Mouse (Mus musculus) embryonic facial prominence, embryonic 11.5 days (tissue): Measurements from ENCODE around the gene Dock9. TPM values are rescaled to one million over a fixed set of nuclear protein-coding genes. Genes with fewer than 3 reads are reported as not detected.

Experiments used
- ATAC-seq: fragments of 200-750 bp; cut with Nextera tagmentation; replicated peaks from 2 replicates; pipeline ENCODE4 v1.8.0; 2017; ENCODE audit warnings: low read depth; ENCODE audit not compliant: insufficient number of reproducible peaks, low FRiP score, low TSS enrichment
- DNase-seq: peaks from one replicate; pipeline ENCODE4 v3.0.0-alpha.2; 2015; ENCODE audit warnings: low spot score
- H3K27ac ChIP-seq: fragments of 300-500 bp; sonication (generic); replicated peaks from 2 replicates; pipeline ENCODE4 v1.5.1; 2014; ENCODE audit warnings: mild to moderate bottlenecking, low read depth, low read length, control low read depth
- H3K27me3 ChIP-seq: fragments of 300-500 bp; sonication (generic); 2 replicates; pipeline ENCODE4 v1.6.1; 2014; ENCODE audit warnings: mild to moderate bottlenecking, low read length, moderate library complexity, mixed read lengths; ENCODE audit not compliant: control insufficient read depth, insufficient read depth
- H3K36me3 ChIP-seq: fragments of 300-500 bp; sonication (generic); replicated peaks from 2 replicates; pipeline ENCODE4 v1.6.1; 2014; ENCODE audit warnings: low read depth, mild to moderate bottlenecking, low read length, moderate library complexity, mixed read lengths; ENCODE audit not compliant: control insufficient read depth, insufficient read depth
- H3K4me1 ChIP-seq: fragments of 300-500 bp; sonication (generic); 2 replicates; pipeline ENCODE4 v1.6.1; 2014; ENCODE audit warnings: low read length, mixed read lengths; ENCODE audit not compliant: control insufficient read depth, insufficient read depth
- H3K4me2 ChIP-seq: fragments of 300-500 bp; sonication (generic); 2 replicates; pipeline ENCODE4 v1.6.1; 2014; ENCODE audit warnings: low read depth, mild to moderate bottlenecking, control low read depth, low read length, moderate library complexity
- H3K4me3 ChIP-seq: fragments of 300-500 bp; sonication (generic); 2 replicates; pipeline ENCODE4 v1.5.1; 2014; ENCODE audit warnings: low read depth, low read length, control low read depth
- H3K9ac ChIP-seq: fragments of 300-500 bp; sonication (generic); replicated peaks from 2 replicates; pipeline ENCODE4 v1.6.1; 2014; ENCODE audit warnings: mild to moderate bottlenecking, control low read depth, low read length
- H3K9me3 ChIP-seq: fragments of 300-500 bp; sonication (generic); replicated peaks from 2 replicates; pipeline ENCODE4 v1.6.1; 2016; ENCODE audit warnings: mild to moderate bottlenecking, low read length, inconsistent platforms, mixed read lengths; ENCODE audit not compliant: control insufficient read depth
- WGBS: fragments of 180-500 bp; shearing (Covaris S2); extraction: QIAGEN DNeasy Blood & Tissue Kit; methylation state at CpG from one replicate; pipeline ENCODE4 v1.1.7; 2014; 5-methylcytosine and 5-hydroxymethylcytosine counted together
- polyA plus RNA-seq: library from polyadenylated mRNA; unstranded; fragments of >200 nt; fragmentation: Nextera tagmentation; extraction: Ambion mirVana; gene quantifications from 2 replicates; pipeline ENCODE4 v1.2.1, GENCODE M21; 2014

The Dock9 gene
- polyA plus RNA-seq, 1 experiment from 2014 or later, result 4.9 TPM

GRCm38 (mm10) chr14:121604565-121604964 is 193.1 kb downstream of the Dock9 start:
- Histone ChIP-seq H3K27ac (no peak overlapping the region), H3K4me2 (no peak overlapping the region), H3K36me3 (no peaks in the 10 kb centered on the region), H3K4me3 (no peak overlapping the region), H3K9me3 (no peaks in the 10 kb centered on the region), H3K27me3 (no peaks in the 10 kb centered on the region), H3K9ac (no peak overlapping the region), H3K4me1 (no peaks in the 10 kb centered on the region)
- ATAC-seq (no peak), DNase-seq (no peak)
- WGBS, result 66% methylated on average over 4 of the region's 4 CpGs

GRCm38 (mm10) chr14:121602610-121603009 is 195.0 kb downstream of the Dock9 start:
- 87% methylated on average over 6 of the region's 6 CpGs for WGBS
- H3K4me1 ChIP-seq, result no peaks in the 10 kb centered on the region
- H3K27ac ChIP-seq, result no peak overlapping the region
- DNase-seq (no peak), ATAC-seq (no peak)
- no peak overlapping the region for H3K4me2 ChIP-seq
- no peaks in the 10 kb centered on the region for H3K9me3 ChIP-seq
- H3K9ac ChIP-seq, result no peak overlapping the region
- no peaks in the 10 kb centered on the region for H3K27me3 ChIP-seq
- H3K36me3 ChIP-seq, result no peaks in the 10 kb centered on the region
- H3K4me3 ChIP-seq, result no peak overlapping the region

GRCm38 (mm10) chr14:121600538-121600937 is 197.1 kb downstream of the Dock9 start:
- no peaks in the 10 kb centered on the region for H3K9me3 ChIP-seq
- H3K4me1 ChIP-seq, result no peaks in the 10 kb centered on the region
- no peak overlapping the region for H3K4me3 ChIP-seq
- DNase-seq (no peak), ATAC-seq (no peak)
- 95% methylated on average over 4 of the region's 4 CpGs for WGBS
- H3K9ac ChIP-seq, result no peak overlapping the region
- no peaks in the 10 kb centered on the region for H3K36me3 ChIP-seq
- H3K27me3 ChIP-seq, result no peaks in the 10 kb centered on the region
- no peak overlapping the region for H3K27ac ChIP-seq
- H3K4me2 ChIP-seq, result no peak overlapping the region

GRCm38 (mm10) chr14:121597073-121597472 is 200.6 kb downstream of the Dock9 start:
- Histone ChIP-seq H3K4me3 (no peak overlapping the region), H3K27me3 (no peaks in the 10 kb centered on the region), H3K4me1 (no peaks in the 10 kb centered on the region), H3K27ac (no peak overlapping the region), H3K36me3 (no peaks in the 10 kb centered on the region), H3K4me2 (no peak overlapping the region), H3K9me3 (no peaks in the 10 kb centered on the region), H3K9ac (no peak overlapping the region)
- 63% methylated on average over 6 of the region's 6 CpGs for WGBS
- DNase-seq (no peak), ATAC-seq (no peak)

GRCm38 (mm10) chr14:121596631-121597030 is 201.0 kb downstream of the Dock9 start:
- no peaks in the 10 kb centered on the region for H3K27me3 ChIP-seq
- WGBS, result 80% methylated on average over 9 of the region's 9 CpGs
- ATAC-seq, result no peak

GRCm38 (mm10) chr14:121594684-121595083 is 203.0 kb downstream of the Dock9 start:
- ATAC-seq, result no peak
- Histone ChIP-seq H3K4me1 (no peaks in the 10 kb centered on the region), H3K4me2 (no peak overlapping the region), H3K9ac (no peak overlapping the region), H3K4me3 (no peak overlapping the region), H3K36me3 (no peaks in the 10 kb centered on the region), H3K9me3 (no peaks in the 10 kb centered on the region), H3K27me3 (no peaks in the 10 kb centered on the region), H3K27ac (no peak overlapping the region)
- WGBS, result 80% methylated on average over 5 of the region's 5 CpGs
- DNase-seq, result no peak

More at GRCm38 (mm10) chr14:121596631-121597030, 201.0 kb downstream of the Dock9 start:
- H3K9ac ChIP-seq, result no peak overlapping the region
- H3K4me3 ChIP-seq, result no peak overlapping the region
- H3K36me3 ChIP-seq, result no peaks in the 10 kb centered on the region
- H3K27ac ChIP-seq, result no peak overlapping the region
- no peak for DNase-seq
- H3K4me1 ChIP-seq, result no peaks in the 10 kb centered on the region
- no peak overlapping the region for H3K4me2 ChIP-seq
- no peaks in the 10 kb centered on the region for H3K9me3 ChIP-seq

GRCm38 (mm10) chr14:121593313-121593929 is 204.2 kb downstream of the Dock9 start:
- Histone ChIP-seq H3K9me3 (no peaks in the 10 kb centered on the region), H3K4me2 (no peak overlapping the region), H3K27me3 (no peaks in the 10 kb centered on the region), H3K27ac (no peak overlapping the region), H3K9ac (no peak overlapping the region), H3K36me3 (no peaks in the 10 kb centered on the region), H3K4me1 (no peaks in the 10 kb centered on the region), H3K4me3 (no peak overlapping the region)
- no peak for DNase-seq
- 67% methylated on average over 10 of the region's 10 CpGs for WGBS
- ATAC-seq, result no peak

GRCm38 (mm10) chr14:121592890-121593289 is 204.7 kb downstream of the Dock9 start:
- WGBS, result 63% methylated on average over 3 of the region's 3 CpGs

More at GRCm38 (mm10) chr14:121592890-121593289, 204.7 kb downstream of the Dock9 start:
- Histone ChIP-seq H3K9me3 (no peaks in the 10 kb centered on the region), H3K27ac (no peak overlapping the region), H3K9ac (no peak overlapping the region), H3K4me1 (no peaks in the 10 kb centered on the region), H3K36me3 (no peaks in the 10 kb centered on the region), H3K27me3 (no peaks in the 10 kb centered on the region), H3K4me3 (no peak overlapping the region), H3K4me2 (no peak overlapping the region)
- no peak for ATAC-seq
- no peak for DNase-seq
